Mouse (Mus musculus) midbrain, embryonic 13.5 days (tissue): ENCODE results near the gene Sult1d1. TPM values are rescaled to one million over a fixed set of nuclear protein-coding genes. Genes with fewer than 3 reads are reported as not detected.

Experiments
- ATAC-seq: fragments of 200-750 bp; cut with Nextera tagmentation; 2 replicates; pipeline ENCODE4 v1.8.0; 2017; ENCODE audit warnings: mild to moderate bottlenecking, moderate TSS enrichment, moderate library complexity
- H3K27ac ChIP-seq: fragments of 300-500 bp; sonication (generic); 2 replicates; pipeline ENCODE4 v1.5.1; 2015; ENCODE audit warnings: inconsistent platforms, mild to moderate bottlenecking, moderate library complexity
- H3K27me3 ChIP-seq: fragments of 300-500 bp; sonication (generic); 2 replicates; pipeline ENCODE4 v1.6.1; 2015; ENCODE audit warnings: mild to moderate bottlenecking, inconsistent platforms
- H3K36me3 ChIP-seq: fragments of 300-500 bp; sonication (generic); 2 replicates; pipeline ENCODE4 v1.6.1; 2015; ENCODE audit warnings: mild to moderate bottlenecking, inconsistent platforms
- H3K4me1 ChIP-seq: fragments of 300-500 bp; sonication (generic); replicated peaks from 2 replicates; pipeline ENCODE4 v1.6.1; 2015; ENCODE audit warnings: inconsistent platforms
- H3K4me2 ChIP-seq: fragments of 300-500 bp; sonication (generic); replicated peaks from 2 replicates; pipeline ENCODE4 v1.6.1; 2015; ENCODE audit warnings: moderate library complexity, mild to moderate bottlenecking, inconsistent platforms
- H3K4me3 ChIP-seq: fragments of 300-500 bp; sonication (generic); replicated peaks from 2 replicates; pipeline ENCODE4 v1.5.1; 2015; ENCODE audit warnings: mild to moderate bottlenecking, inconsistent platforms
- H3K9ac ChIP-seq: fragments of 300-500 bp; sonication (generic); replicated peaks from 2 replicates; pipeline ENCODE4 v1.6.1; 2015; ENCODE audit warnings: mild to moderate bottlenecking, inconsistent platforms
- H3K9me3 ChIP-seq: fragments of 300-500 bp; sonication (generic); 2 replicates; pipeline ENCODE4 v1.6.1; 2016; ENCODE audit warnings: mild to moderate bottlenecking, inconsistent platforms
- WGBS: fragments of 180-500 bp; shearing (Covaris S2); methylation state at CpG from one replicate; pipeline ENCODE4 v1.1.7; 2015; 5-methylcytosine and 5-hydroxymethylcytosine counted together
- polyA plus RNA-seq: library from polyadenylated mRNA; unstranded; fragments of >200 nt; fragmentation: Nextera tagmentation; extraction: Ambion mirVana; gene quantifications from 2 replicates; pipeline ENCODE4 v1.2.1, GENCODE M21; 2015

The Sult1d1 gene
- not detected in 2 replicates for polyA plus RNA-seq

DNA sequence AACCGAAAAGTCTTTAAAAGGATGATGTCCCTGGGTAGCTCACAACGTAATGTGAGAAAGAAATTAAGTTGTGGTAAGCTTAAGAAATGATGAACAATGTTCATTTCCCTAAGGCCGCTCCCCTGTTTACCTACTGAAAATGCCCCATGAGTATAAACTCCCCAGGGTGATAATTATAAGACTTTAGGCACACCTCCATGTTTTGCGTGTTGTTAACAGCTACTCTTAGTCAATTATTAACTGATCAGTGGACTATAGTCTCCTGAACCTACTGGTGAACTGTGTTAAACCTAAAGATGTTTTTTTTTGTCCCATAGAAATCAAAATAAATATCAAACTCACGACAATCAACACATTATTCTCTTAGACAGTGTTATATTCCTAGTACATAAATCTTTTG lies at the start of gene Sult1d1:
Gene Sult1d1 (minus strand): TSS at position 183 of the 400 bp plus-strand sequence.
- no peak within 1 kb of the TSS for H3K4me2 ChIP-seq
- no peaks in the 10 kb centered on the region for H3K27me3 ChIP-seq
- H3K4me3 ChIP-seq: no peak within 1 kb of the TSS
- H3K9ac ChIP-seq: no peak within 1 kb of the TSS
- H3K27ac ChIP-seq: no peak within 1 kb of the TSS
- H3K4me1 ChIP-seq: no peaks in the 10 kb centered on the region
- no peak for ATAC-seq
- no peaks in the 10 kb centered on the region for H3K9me3 ChIP-seq
- WGBS: 88% methylated on average over 5 of the region's 5 CpGs
- H3K36me3 ChIP-seq: no peaks in the 10 kb centered on the region

DNA sequence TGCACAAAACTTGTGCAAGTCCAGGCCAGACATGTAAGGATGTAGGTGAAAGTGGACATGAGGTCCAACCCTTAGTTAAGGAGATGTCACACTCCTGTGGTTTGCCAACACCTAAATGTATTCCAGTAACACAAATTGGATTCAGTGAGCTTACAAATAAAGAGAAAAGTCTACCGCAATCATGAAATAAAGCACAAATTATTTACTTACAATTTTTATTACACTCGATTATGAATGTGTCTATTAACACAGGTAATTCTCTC lies 46.2 kb upstream of the Sult1d1 start:
- no peak for ATAC-seq
- no peak overlapping the region for H3K4me2 ChIP-seq
- H3K9ac ChIP-seq: no peak overlapping the region
- H3K4me3 ChIP-seq: no peak overlapping the region
- H3K9me3 ChIP-seq: no peaks in the 10 kb centered on the region
- H3K27ac ChIP-seq: no peak overlapping the region
- no peaks in the 10 kb centered on the region for H3K36me3 ChIP-seq
- no peaks in the 10 kb centered on the region for H3K4me1 ChIP-seq
- WGBS: 90% methylated on average over 2 of the region's 2 CpGs
- no peaks in the 10 kb centered on the region for H3K27me3 ChIP-seq

DNA sequence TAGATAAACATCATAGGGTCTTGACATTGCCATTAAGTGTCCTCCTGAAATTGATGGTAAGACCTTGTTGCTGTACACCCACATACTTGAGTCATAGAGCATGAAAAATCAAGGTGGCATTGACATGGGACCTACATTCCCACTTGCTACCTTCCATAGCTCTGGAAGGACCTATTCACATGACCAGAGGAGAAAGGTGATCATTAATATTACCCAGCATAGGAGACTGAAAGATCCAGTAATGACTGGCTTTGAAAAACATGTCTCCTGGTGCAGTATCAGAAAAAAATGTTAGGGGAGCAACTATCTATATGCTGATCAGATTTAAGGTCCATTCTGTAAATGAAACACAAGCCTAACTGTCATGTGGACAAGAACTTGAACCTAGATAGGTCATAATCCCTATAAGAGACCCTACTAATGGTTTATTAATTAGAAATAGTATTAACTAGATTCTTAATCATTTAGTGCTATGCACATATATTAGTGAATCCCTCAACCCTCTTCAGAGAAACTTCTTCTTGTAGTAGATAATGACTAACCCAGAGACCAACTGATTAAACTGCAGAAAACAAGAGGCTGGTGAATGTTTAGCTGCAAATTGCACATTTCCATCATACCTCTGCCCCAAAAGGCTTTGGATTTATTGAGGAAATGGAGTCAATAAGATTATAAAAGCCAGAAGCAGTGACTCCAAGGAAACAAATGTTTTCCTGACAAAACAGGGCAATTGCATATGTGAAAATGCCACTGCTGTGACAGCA lies 45.7 kb upstream of the Sult1d1 start:
- ATAC-seq: no peak
- Histone ChIP-seq H3K4me2 (no peak overlapping the region), H3K4me1 (no peaks in the 10 kb centered on the region), H3K27ac (no peak overlapping the region), H3K36me3 (no peaks in the 10 kb centered on the region), H3K9me3 (no peaks in the 10 kb centered on the region), H3K27me3 (no peaks in the 10 kb centered on the region), H3K4me3 (no peak overlapping the region), H3K9ac (no peak overlapping the region)

DNA sequence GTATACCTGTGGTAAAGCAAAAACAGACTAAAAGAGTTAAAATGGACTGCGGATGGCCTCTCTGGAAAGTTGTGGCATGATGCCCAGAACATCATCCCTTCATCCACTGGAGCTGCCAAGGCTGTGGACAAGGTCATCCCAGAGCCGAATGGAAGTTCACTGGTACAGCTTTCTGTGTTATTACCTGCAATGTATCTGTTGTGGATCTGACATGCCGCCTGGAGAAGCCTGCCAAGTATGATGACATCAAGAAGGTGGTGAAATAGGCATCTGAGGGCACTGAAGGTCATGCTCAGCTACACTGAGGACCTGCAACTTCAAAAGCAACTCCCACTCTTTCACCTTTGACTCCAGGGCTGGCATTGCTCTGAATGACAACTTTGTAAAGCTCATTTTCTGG lies 32.2 kb upstream of the Sult1d1 start:
- Histone ChIP-seq H3K27ac (no peak overlapping the region), H3K4me3 (no peak overlapping the region), H3K4me2 (no peak overlapping the region), H3K9me3 (no peaks in the 10 kb centered on the region), H3K4me1 (no peaks in the 10 kb centered on the region), H3K36me3 (no peaks in the 10 kb centered on the region), H3K27me3 (no peaks in the 10 kb centered on the region), H3K9ac (no peak overlapping the region)
- no peak for ATAC-seq
- WGBS: 73% methylated on average over 3 of the region's 3 CpGs

DNA sequence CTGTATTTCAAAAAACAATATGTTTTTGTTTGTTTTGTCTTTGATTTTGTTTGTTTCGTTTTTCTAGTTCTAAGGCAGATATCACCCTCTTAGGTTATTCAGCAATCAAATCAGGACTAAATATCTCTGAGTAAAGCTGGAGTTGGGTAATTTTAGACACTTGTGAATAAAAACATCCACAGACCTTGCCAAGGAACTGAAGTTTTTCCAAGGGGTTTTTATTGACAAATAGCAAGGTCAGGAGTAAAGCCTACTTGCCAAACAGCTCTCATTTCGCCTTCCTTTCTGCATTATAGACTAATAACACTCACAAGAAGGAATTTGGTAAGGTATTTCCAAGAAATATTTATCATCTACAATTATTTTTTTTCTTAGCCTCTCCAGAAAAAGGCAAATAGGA lies 29.1 kb upstream of the Sult1d1 start:
- Histone ChIP-seq H3K4me3 (no peak overlapping the region), H3K27ac (no peak overlapping the region), H3K36me3 (no peaks in the 10 kb centered on the region), H3K4me1 (no peaks in the 10 kb centered on the region), H3K9ac (no peak overlapping the region), H3K27me3 (no peaks in the 10 kb centered on the region), H3K4me2 (no peak overlapping the region), H3K9me3 (no peaks in the 10 kb centered on the region)
- WGBS: 76% methylated on average over 2 of the region's 2 CpGs
- no peak for ATAC-seq

DNA sequence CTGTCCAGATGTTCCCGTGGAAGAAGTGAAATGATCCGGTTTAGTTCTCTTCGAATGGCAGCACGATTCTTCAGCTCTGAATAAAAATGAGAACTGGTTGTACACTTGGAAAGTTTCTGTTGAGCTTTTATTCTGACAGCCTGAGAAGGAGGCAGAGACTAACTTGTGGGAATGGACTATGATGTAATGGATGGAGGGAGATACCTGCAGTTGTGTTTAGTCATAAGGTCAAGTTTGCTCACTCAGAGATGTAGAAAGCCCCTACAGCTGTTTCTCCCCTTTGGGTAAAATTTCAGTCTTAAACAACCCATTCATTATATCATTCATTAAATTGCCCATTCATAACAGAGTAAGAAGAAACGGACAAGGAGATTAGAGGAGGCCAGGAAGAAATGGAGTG lies 22.7 kb upstream of the Sult1d1 start, which contains the start of gene Sult1e1:
Gene Sult1e1 (minus strand): TSS at position 101 of the 400 bp plus-strand sequence.
- no peak within 1 kb of the TSS for H3K9ac ChIP-seq
- H3K9me3 ChIP-seq: no peaks in the 10 kb centered on the region
- no peaks in the 10 kb centered on the region for H3K4me1 ChIP-seq
- no peak within 1 kb of the TSS for H3K27ac ChIP-seq
- no peak within 1 kb of the TSS for H3K4me2 ChIP-seq
- no peak within 1 kb of the TSS for H3K4me3 ChIP-seq
- H3K36me3 ChIP-seq: no peaks in the 10 kb centered on the region
- no peak for ATAC-seq
- H3K27me3 ChIP-seq: no peaks in the 10 kb centered on the region
- WGBS: 74% methylated on average over 5 of the region's 5 CpGs

DNA sequence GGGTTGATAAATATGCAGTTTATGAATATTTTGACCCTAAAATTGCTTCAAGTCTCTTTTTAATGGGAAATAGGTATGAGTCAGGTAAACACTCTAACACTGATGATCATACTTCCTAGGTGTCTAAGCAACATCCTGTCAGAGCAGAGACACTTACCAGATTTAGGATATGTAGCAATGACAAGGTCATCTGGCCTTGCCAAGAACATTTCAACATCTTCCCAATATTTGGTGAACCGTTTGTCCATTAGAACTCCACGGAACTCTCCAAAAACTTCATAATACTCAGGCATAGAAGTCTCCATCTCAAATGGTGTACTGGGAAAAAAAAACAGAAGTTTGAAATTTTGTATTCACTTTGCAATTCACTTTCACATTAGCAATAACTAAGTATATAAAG lies 21.1 kb upstream of the Sult1d1 start:
- whole genome bisulfite sequencing: 94% methylated on average over 2 of the region's 2 CpGs
- Histone ChIP-seq H3K36me3 (no peaks in the 10 kb centered on the region), H3K27me3 (no peaks in the 10 kb centered on the region)

DNA sequence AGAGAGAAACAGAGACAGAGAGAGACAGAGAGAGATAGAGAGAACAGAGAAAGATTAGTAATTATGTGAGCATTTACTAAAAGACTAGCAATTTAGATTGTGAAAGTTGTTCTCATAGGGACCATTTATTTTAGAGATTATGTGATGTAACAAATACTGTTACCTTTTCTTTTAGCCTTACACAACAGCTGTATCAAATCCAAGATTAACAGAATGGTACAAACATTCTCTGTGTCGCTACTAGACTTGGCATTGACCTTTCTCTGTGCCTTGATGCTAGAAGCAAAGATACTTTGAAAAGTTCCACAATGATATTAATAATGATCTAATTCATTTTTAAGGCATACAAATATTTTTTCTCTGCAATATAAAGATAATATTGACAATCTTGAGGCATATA lies 11.6 kb upstream of the Sult1d1 start:
- Histone ChIP-seq H3K9ac (no peak overlapping the region), H3K36me3 (no peaks in the 10 kb centered on the region), H3K4me1 (no peaks in the 10 kb centered on the region), H3K4me2 (no peak overlapping the region), H3K9me3 (no peaks in the 10 kb centered on the region), H3K4me3 (no peak overlapping the region), H3K27ac (no peak overlapping the region), H3K27me3 (no peaks in the 10 kb centered on the region)
- ATAC-seq: no peak
- WGBS: 83% methylated on average over 1 of the region's 1 CpGs

More for the DNA sequence above, 21.1 kb upstream of the Sult1d1 start:
- Histone ChIP-seq H3K9ac (no peak overlapping the region), H3K4me3 (no peak overlapping the region), H3K4me1 (no peaks in the 10 kb centered on the region), H3K27ac (no peak overlapping the region), H3K4me2 (no peak overlapping the region), H3K9me3 (no peaks in the 10 kb centered on the region)
- ATAC-seq: no peak

DNA sequence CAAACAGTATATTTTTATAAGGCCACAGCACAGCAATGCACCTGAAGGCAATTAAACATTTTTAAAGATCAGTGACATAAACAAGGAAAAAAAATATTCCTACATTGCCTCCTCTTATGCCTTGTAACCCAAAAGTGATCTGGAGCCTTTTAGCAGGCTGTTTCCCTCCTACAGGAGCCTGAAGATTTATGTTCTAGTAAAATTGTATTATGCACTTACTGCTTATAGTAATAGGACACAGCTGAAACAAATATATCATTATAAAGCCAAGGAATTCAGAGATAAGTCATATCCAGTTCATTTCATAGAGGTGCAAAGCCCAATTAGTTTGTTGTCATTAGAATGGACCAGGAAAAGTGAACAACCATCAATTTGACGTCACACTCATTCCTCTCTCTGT lies 5.3 kb upstream of the Sult1d1 start:
- Histone ChIP-seq H3K9ac (no peak overlapping the region), H3K4me2 (no peak overlapping the region), H3K27me3 (no peaks in the 10 kb centered on the region), H3K4me3 (no peak overlapping the region), H3K27ac (no peak overlapping the region), H3K9me3 (no peaks in the 10 kb centered on the region), H3K36me3 (no peaks in the 10 kb centered on the region), H3K4me1 (no peaks in the 10 kb centered on the region)
- no peak for ATAC-seq
- 69% methylated on average over 1 of the region's 1 CpGs for WGBS

DNA sequence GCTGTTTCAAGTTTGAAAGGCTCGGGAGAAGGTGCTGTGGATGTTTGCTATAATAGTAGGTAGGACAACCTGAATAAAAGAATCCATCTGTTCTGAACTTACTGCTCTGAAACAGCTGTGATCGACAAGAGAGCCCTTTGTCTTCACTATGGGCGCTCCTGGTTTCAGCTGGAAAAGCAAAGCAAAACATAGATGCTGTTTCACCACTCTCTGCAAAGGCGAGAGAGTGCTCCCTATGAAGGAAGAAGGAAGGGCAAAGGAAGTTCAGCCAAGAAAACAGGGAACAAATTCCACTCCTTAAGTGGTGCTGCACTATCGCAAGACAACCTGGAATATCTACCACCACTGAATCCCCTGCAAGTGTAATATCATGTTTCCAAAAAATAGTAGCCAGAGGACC lies 4.7 kb upstream of the Sult1d1 start:
- no peak for ATAC-seq
- Histone ChIP-seq H3K4me2 (no peak overlapping the region), H3K4me1 (no peaks in the 10 kb centered on the region), H3K27me3 (no peaks in the 10 kb centered on the region), H3K9me3 (no peaks in the 10 kb centered on the region), H3K36me3 (no peaks in the 10 kb centered on the region), H3K27ac (no peak overlapping the region), H3K4me3 (no peak overlapping the region), H3K9ac (no peak overlapping the region)
- WGBS: 74% methylated on average over 5 of the region's 5 CpGs

DNA sequence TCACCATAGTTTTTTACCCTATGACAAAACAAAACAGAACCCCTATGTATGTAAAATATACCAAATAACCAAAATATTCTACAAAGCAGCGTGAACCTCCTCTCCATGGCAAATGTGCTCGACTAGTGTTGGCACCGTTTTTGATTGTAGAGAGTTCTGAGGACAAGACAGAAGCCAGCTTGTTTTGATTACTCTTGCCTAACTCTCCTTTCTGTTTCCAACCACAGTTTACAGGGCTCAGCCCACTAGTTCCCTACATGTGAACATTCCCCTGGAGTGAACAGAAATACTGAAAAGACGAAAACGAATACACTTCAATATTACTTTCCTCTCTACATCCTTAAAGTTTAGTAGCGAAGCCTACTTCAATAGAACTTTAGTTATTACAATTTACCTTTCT lies 4.0 kb upstream of the Sult1d1 start:
- H3K36me3 ChIP-seq: no peaks in the 10 kb centered on the region
- H3K4me1 ChIP-seq: no peaks in the 10 kb centered on the region
- WGBS: 91% methylated on average over 6 of the region's 6 CpGs
- no peak overlapping the region for H3K27ac ChIP-seq
- no peak for ATAC-seq
- no peak overlapping the region for H3K4me3 ChIP-seq
- H3K27me3 ChIP-seq: no peaks in the 10 kb centered on the region
- no peak overlapping the region for H3K4me2 ChIP-seq
- H3K9ac ChIP-seq: no peak overlapping the region
- no peaks in the 10 kb centered on the region for H3K9me3 ChIP-seq

DNA sequence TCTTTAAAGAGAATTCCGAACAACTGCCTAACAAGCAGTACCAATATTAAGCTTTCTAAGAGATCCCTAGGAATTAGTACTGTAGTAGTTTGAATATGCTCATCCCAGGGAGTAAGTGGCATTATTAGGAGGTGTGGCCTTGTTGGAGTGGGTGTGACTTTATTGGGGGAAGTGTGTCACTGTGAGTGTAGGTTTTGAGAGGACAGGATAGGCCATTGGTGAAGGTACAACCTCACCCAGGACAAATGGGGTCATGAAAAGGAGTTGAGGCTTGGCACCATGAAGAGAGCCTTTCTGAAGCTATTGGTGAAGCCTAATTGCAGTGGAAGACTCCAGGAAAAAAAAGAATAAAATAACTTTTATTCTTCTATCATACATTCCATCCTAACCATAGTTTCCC lies 1.5 kb downstream of the Sult1d1 start:
- Histone ChIP-seq H3K9me3 (no peaks in the 10 kb centered on the region), H3K27me3 (no peaks in the 10 kb centered on the region), H3K4me1 (no peaks in the 10 kb centered on the region), H3K36me3 (no peaks in the 10 kb centered on the region), H3K4me2 (no peak overlapping the region), H3K4me3 (no peak overlapping the region), H3K27ac (no peak overlapping the region), H3K9ac (no peak overlapping the region)
- no peak for ATAC-seq
- WGBS: 90% methylated on average over 1 of the region's 1 CpGs

DNA sequence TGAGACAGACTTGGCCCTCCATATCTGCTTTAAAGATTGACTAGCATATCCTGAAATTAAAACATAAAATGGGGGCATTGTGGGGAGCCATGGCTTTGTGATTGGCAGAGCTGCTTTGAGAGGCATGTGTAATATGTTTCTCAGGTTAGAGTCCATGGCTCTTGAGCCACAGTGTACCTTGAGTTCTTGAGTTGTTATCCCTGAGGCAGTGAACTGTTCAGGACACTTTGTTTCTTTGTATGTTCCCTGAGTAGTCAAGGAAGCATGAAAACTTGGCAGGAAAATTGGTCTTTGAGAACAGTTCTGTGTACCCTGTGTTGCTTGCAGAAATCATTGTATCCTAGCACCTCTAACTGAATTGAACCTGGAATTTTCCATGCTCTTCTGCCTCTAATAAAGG lies 5.9 kb downstream of the Sult1d1 start:
- H3K9me3 ChIP-seq: no peaks in the 10 kb centered on the region
- no peak for ATAC-seq
- H3K4me2 ChIP-seq: no peak overlapping the region
- H3K27me3 ChIP-seq: no peaks in the 10 kb centered on the region
- no peak overlapping the region for H3K4me3 ChIP-seq
- no peak overlapping the region for H3K27ac ChIP-seq
- H3K4me1 ChIP-seq: no peaks in the 10 kb centered on the region
- no peaks in the 10 kb centered on the region for H3K36me3 ChIP-seq
- no peak overlapping the region for H3K9ac ChIP-seq
